Mouse (Mus musculus): ENCODE results near the gene Apol10b.
"Not testable (repeated sequence)": the region's sequence is repeated elsewhere in the genome, so short reads cannot be mapped to it uniquely, and the experiment has no call there.

The Apol10b gene
- long read RNA-seq, experiment 1, result 0 reads
- long read RNA-seq, experiment 2, partial matches to known transcripts, result 0 of 1 reads
- long read RNA-seq, experiment 2, other reads (novel, unspliced or antisense), result 0 of 1 reads

GRCm38 (mm10) chr15:77595961-77596360 lies at the start of gene Apol10b:
TSS of gene Apol10b (minus strand) at chr15:77596125.
- intact Hi-C loops (cut with DNase I), result no loop called here

GRCm38 (mm10) chr15:77643176-77643575 lies 47.3 kb upstream of the Apol10b start, which contains the start of gene Apol11b:
TSS of gene Apol11b (minus strand) at chr15:77643286.
- intact Hi-C loops (cut with DNase I), result not testable (repeated sequence)

- intact Hi-C loops (cut with DNase I), result loop anchor here (5.0 kb wide), 1 partner anchor 108 kb away; no protein-coding TSS in a partner anchor
Measured at GRCm38 (mm10) chr15:77629822-77630221, 33.9 kb upstream of the Apol10b start.

- intact Hi-C loops (cut with DNase I), result not testable (repeated sequence)
Measured at GRCm38 (mm10) chr15:77628647-77629046, 32.7 kb upstream of the Apol10b start.

GRCm38 (mm10) chr15:77626471-77626870 lies 30.5 kb upstream of the Apol10b start:
- intact Hi-C loops (cut with DNase I), result not testable (repeated sequence)

- intact Hi-C loops (cut with DNase I), result no loop called here
Measured at GRCm38 (mm10) chr15:77624710-77625109, 28.8 kb upstream of the Apol10b start.

GRCm38 (mm10) chr15:77606069-77606468 lies 10.1 kb upstream of the Apol10b start:
- intact Hi-C loops (cut with DNase I), result no loop called here

GRCm38 (mm10) chr15:77598958-77599357 lies 3.0 kb upstream of the Apol10b start, which contains the start of gene Gm36245:
TSS of gene Gm36245 (plus strand) at chr15:77599258.
- intact Hi-C loops (cut with DNase I), result no loop called here

GRCm38 (mm10) chr15:77598429-77598828 lies 2.5 kb upstream of the Apol10b start:
- intact Hi-C loops (cut with DNase I), result no loop called here

- intact Hi-C loops (cut with DNase I), result no loop called here
Measured at GRCm38 (mm10) chr15:77593557-77593956, 2.4 kb downstream of the Apol10b start.

GRCm38 (mm10) chr15:77590881-77591280 lies 5.0 kb downstream of the Apol10b start:
- intact Hi-C loops (cut with DNase I), result no loop called here

GRCm38 (mm10) chr15:77588981-77589380 lies 6.9 kb downstream of the Apol10b start:
- intact Hi-C loops (cut with DNase I), result no loop called here

GRCm38 (mm10) chr15:77587026-77587425 lies 8.9 kb downstream of the Apol10b start:
- intact Hi-C loops (cut with DNase I), result no loop called here

- intact Hi-C loops (cut with DNase I), result no loop called here
Measured at GRCm38 (mm10) chr15:77581681-77582080, 14.2 kb downstream of the Apol10b start.

GRCm38 (mm10) chr15:77579311-77579710 lies 16.6 kb downstream of the Apol10b start:
- intact Hi-C loops (cut with DNase I), result no loop called here

- intact Hi-C loops (cut with DNase I), result no loop called here
Measured at GRCm38 (mm10) chr15:77578801-77579200, 17.1 kb downstream of the Apol10b start.

- intact Hi-C loops (cut with DNase I), result no loop called here
Measured at GRCm38 (mm10) chr15:77563219-77563618, 32.7 kb downstream of the Apol10b start.

- intact Hi-C loops (cut with DNase I), result no loop called here
Measured at GRCm38 (mm10) chr15:77561792-77562191, 34.1 kb downstream of the Apol10b start, which contains the start of gene 1700025B11Rik. TSS of gene 1700025B11Rik (minus strand) at chr15:77561892.

GRCm38 (mm10) chr15:77539221-77539620 lies 56.7 kb downstream of the Apol10b start:
- intact Hi-C loops (cut with DNase I), result loop anchor here (10.0 kb wide), 1 partner anchor 76 kb away; no protein-coding TSS in a partner anchor

All from adrenal gland (tissue).